26 mouse cellular contexts compared by ENCODE assay signal in the genomic region with DNA sequence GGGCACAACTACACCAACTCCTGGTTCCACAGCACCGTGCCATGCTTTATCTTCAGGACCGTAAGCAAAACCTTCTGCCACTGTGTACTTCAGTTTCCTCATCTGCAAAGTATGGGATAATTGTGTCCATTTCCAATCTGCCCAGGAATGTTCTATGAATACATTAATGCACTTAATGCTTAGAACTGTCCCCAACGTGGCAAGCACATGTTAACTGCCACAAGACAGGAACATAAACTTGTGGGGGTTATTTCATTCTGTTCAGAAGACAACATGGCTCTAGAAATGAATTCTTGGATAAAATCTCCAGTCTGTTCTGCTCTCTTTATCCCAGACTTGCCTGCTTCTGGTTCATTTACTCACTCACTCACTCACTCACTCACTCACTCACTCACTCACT.
"Had no signal": no experiment of that assay in that cellular context is flagged by ENCODE, and none has a peak within 500 bp of the region (broad histone marks: within the 10 kb centered on the region; RNA-seq: fewer than 3 reads in every experiment).

No protein-coding gene starts in this region.

- H3K27me3 ChIP-seq: heart, embryonic 12.5 days; hindbrain, embryonic 12.5 days; kidney, embryonic 15.5 days; limb, embryonic 13.5 days; limb, embryonic 15.5 days; liver, embryonic 13.5 days had no signal

- H3K9me3 ChIP-seq: heart, embryonic 10.5 days; heart, embryonic 12.5 days; hindbrain, embryonic 10.5 days; hindbrain, embryonic 12.5 days; kidney, embryonic 15.5 days; limb, embryonic 13.5 days; limb, embryonic 15.5 days; liver, embryonic 13.5 days had no signal

- DNase-seq: gastrocnemius, adult 2 months; gastrocnemius, postnatal 10 days; gastrocnemius, postnatal 25 days; heart, adult 18-20 months; heart, postnatal 10 days; heart, postnatal 4 days; kidney, adult 11 months; kidney, adult 2 months; kidney, adult 9 months; kidney, postnatal 14 days; kidney, postnatal 36 days; layer of hippocampus, adult 9-11 months; layer of hippocampus, postnatal 36 days; left cerebral cortex, postnatal 4 days; liver, embryonic 13.5 days had no signal

- H3K9ac ChIP-seq: heart, embryonic 12.5 days; hindbrain, embryonic 12.5 days; hindbrain, embryonic 14.5 days; kidney, embryonic 15.5 days; limb, embryonic 13.5 days; limb, embryonic 15.5 days; liver, embryonic 13.5 days had no signal

- H3K4me2 ChIP-seq: heart, embryonic 12.5 days; hindbrain, embryonic 12.5 days; hindbrain, embryonic 14.5 days; kidney, embryonic 15.5 days; limb, embryonic 13.5 days; limb, embryonic 15.5 days had no signal

- H3K4me1 ChIP-seq: heart, embryonic 10.5 days; heart, embryonic 12.5 days; hindbrain, embryonic 10.5 days; hindbrain, embryonic 12.5 days; kidney, embryonic 15.5 days; limb, embryonic 13.5 days; limb, embryonic 15.5 days had no signal

- H3K4me3 ChIP-seq: gastrocnemius, adult 2 months; heart, embryonic 10.5 days; heart, embryonic 12.5 days; hindbrain, embryonic 10.5 days; hindbrain, embryonic 12.5 days; kidney, embryonic 15.5 days; limb, embryonic 13.5 days; limb, embryonic 15.5 days; liver, embryonic 13.5 days had no signal

- H3K27ac ChIP-seq: gastrocnemius, adult 2 months; heart, embryonic 10.5 days; hindbrain, embryonic 10.5 days; hindbrain, embryonic 12.5 days; hindbrain, embryonic 14.5 days; kidney, embryonic 15.5 days; kidney, postnatal 0 days; limb, embryonic 13.5 days; limb, embryonic 15.5 days had no signal

- ATAC-seq: hindbrain, embryonic 16.5 days; intestine, embryonic 16.5 days had no signal

- H3K36me3 ChIP-seq: heart, embryonic 10.5 days; heart, embryonic 12.5 days; hindbrain, embryonic 10.5 days; hindbrain, embryonic 12.5 days; kidney, embryonic 15.5 days; limb, embryonic 13.5 days; limb, embryonic 15.5 days; liver, embryonic 13.5 days had no signal
